Mouse (Mus musculus) embryo, embryonic 11 days (tissue): ENCODE results near the gene Mesp2.
"Not testable (repeated sequence)": the region's sequence is repeated elsewhere in the genome, so short reads cannot be mapped to it uniquely, and the experiment has no call there.

ENCODE experiments used
- DNase-seq: peaks from one replicate; pipeline ENCODE4 v3.0.0-alpha.2; 2015

Gene Mesp2

GRCm38 (mm10) chr7:79810611-79811506 lies at the start of gene Mesp2:
Gene Mesp2 (plus strand): TSS chr7:79810727.
- DNase-seq, result peak; percentile 93

- no peak for DNase-seq
These were observed 49.2 kb upstream of the Mesp2 start for GRCm38 (mm10) chr7:79761124-79761876.

GRCm38 (mm10) chr7:79762106-79762505 lies 48.4 kb upstream of the Mesp2 start:
- DNase-seq, result no peak

- no peak for DNase-seq
These were observed 44.5 kb upstream of the Mesp2 start for GRCm38 (mm10) chr7:79765991-79766390.

- DNase-seq, result no peak
These were observed 40.9 kb upstream of the Mesp2 start for GRCm38 (mm10) chr7:79769664-79770063.

- peak; percentile 21 for DNase-seq
These were observed 38.7 kb upstream of the Mesp2 start for GRCm38 (mm10) chr7:79771561-79772512.

GRCm38 (mm10) chr7:79780647-79781626 lies 29.6 kb upstream of the Mesp2 start:
- peak; percentile 84 for DNase-seq

- DNase-seq, result no peak
These were observed 28.6 kb upstream of the Mesp2 start for GRCm38 (mm10) chr7:79781826-79782515.

- DNase-seq, result no peak
These were observed 28.0 kb upstream of the Mesp2 start for GRCm38 (mm10) chr7:79782516-79782855.

- DNase-seq, result peak; percentile 85
These were observed 24.2 kb upstream of the Mesp2 start for GRCm38 (mm10) chr7:79786295-79786694.

- DNase-seq, result not testable (repeated sequence)
These were observed 20.7 kb upstream of the Mesp2 start for GRCm38 (mm10) chr7:79789812-79790211.

- DNase-seq, result peak; percentile 75
These were observed 17.7 kb upstream of the Mesp2 start for GRCm38 (mm10) chr7:79792635-79793421.

- no peak for DNase-seq
These were observed 16.8 kb upstream of the Mesp2 start, which contains the start of gene Mesp1 for GRCm38 (mm10) chr7:79793688-79794087. Gene Mesp1 (minus strand): TSS chr7:79793788.

- DNase-seq, result no peak
These were observed 11.9 kb upstream of the Mesp2 start for GRCm38 (mm10) chr7:79798606-79799005.

- DNase-seq, result peak; percentile 83
These were observed 11.5 kb upstream of the Mesp2 start for GRCm38 (mm10) chr7:79799048-79799447.

- DNase-seq, result no peak
These were observed 11.0 kb upstream of the Mesp2 start for GRCm38 (mm10) chr7:79799506-79799905.

GRCm38 (mm10) chr7:79800336-79800735 lies 10.2 kb upstream of the Mesp2 start:
- DNase-seq, result no peak

- no peak for DNase-seq
These were observed 9.1 kb upstream of the Mesp2 start for GRCm38 (mm10) chr7:79801391-79801790.

- DNase-seq, result no peak
These were observed 8.5 kb upstream of the Mesp2 start for GRCm38 (mm10) chr7:79802037-79802436.

GRCm38 (mm10) chr7:79803887-79804286 lies 6.6 kb upstream of the Mesp2 start:
- no peak for DNase-seq
